Mouse (Mus musculus) urinary bladder, adult 18-20 months (tissue): ENCODE measurements around the gene Ocel1.

Experiments
- DNase-seq, 2 experiments: peaks; one replicate each; pipeline ENCODE4 v3.0.0; 2022; ENCODE audit warnings: low spot score in 2 of 2, mixed read lengths in 2 of 2

The Ocel1 gene

GRCm38 (mm10) chr8:71379512-71380075 is 8.5 kb downstream of the Ocel1 start:
- no peak for DNase-seq

GRCm38 (mm10) chr8:71380178-71381171 is 9.4 kb downstream of the Ocel1 start:
- no peak for DNase-seq

- peak; percentile 73 to 89 for DNase-seq
Observed at GRCm38 (mm10) chr8:71381421-71381970, 10.4 kb downstream of the Ocel1 start, which contains the start of gene Nr2f6. Gene Nr2f6 (minus strand): TSS chr8:71381960.

- peak; percentile 75 to 85 for DNase-seq
Observed at GRCm38 (mm10) chr8:71381971-71382961, 11.2 kb downstream of the Ocel1 start.

GRCm38 (mm10) chr8:71383396-71383795 is 12.3 kb downstream of the Ocel1 start:
- no peak for DNase-seq

- no peak for DNase-seq
Observed at GRCm38 (mm10) chr8:71383860-71384259, 12.8 kb downstream of the Ocel1 start.

- DNase-seq, result no peak
Observed at GRCm38 (mm10) chr8:71385212-71385835, 14.2 kb downstream of the Ocel1 start.

- no peak for DNase-seq
Observed at GRCm38 (mm10) chr8:71388267-71388666, 17.2 kb downstream of the Ocel1 start.

- no peak for DNase-seq
Observed at GRCm38 (mm10) chr8:71391696-71392095, 20.6 kb downstream of the Ocel1 start.

GRCm38 (mm10) chr8:71392391-71392790 is 21.3 kb downstream of the Ocel1 start:
- DNase-seq, result no peak

- no peak for DNase-seq
Observed at GRCm38 (mm10) chr8:71392871-71393270, 21.8 kb downstream of the Ocel1 start.

- DNase-seq, result no peak
Observed at GRCm38 (mm10) chr8:71394481-71394880, 23.4 kb downstream of the Ocel1 start.

- DNase-seq, result no peak
Observed at GRCm38 (mm10) chr8:71395071-71395470, 24.0 kb downstream of the Ocel1 start.

GRCm38 (mm10) chr8:71395629-71396028 is 24.5 kb downstream of the Ocel1 start, which contains the start of gene Ushbp1:
Gene Ushbp1 (minus strand): TSS chr8:71395802.
- DNase-seq, result no peak

- DNase-seq, result peak; percentile 81 to 92
Observed at GRCm38 (mm10) chr8:71396639-71397305, 25.7 kb downstream of the Ocel1 start, which contains the start of gene Babam1. Gene Babam1 (plus strand): TSS chr8:71396861.

GRCm38 (mm10) chr8:71397701-71398100 is 26.6 kb downstream of the Ocel1 start:
- no peak for DNase-seq

- no peak for DNase-seq
Observed at GRCm38 (mm10) chr8:71400826-71401225, 29.7 kb downstream of the Ocel1 start.

- no peak for DNase-seq
Observed at GRCm38 (mm10) chr8:71401454-71401853, 30.4 kb downstream of the Ocel1 start.

- DNase-seq, result no peak
Observed at GRCm38 (mm10) chr8:71402446-71402964, 31.4 kb downstream of the Ocel1 start.
